23 mouse cellular contexts compared by ENCODE assay signal in the genomic region with DNA sequence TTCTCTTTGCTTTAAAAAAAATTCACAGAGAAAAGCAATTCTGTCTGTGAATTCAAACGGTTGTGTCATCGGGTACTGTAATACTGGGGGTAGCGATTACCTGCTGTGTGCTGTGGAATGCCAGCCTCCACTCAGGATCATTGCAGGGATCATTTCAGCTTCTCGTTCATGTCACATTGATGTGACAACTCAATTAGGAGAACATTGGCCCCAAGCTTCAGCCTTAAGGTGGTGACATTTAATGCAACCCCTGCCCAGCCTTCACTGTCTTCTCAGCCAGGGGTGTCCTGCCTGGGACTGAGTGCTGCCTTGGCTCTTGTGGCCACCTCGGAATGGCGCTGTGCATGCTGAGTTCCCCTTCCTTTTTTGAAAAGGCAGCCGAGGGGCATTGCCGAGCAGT.
"Had no signal": no experiment of that assay in that cellular context is flagged by ENCODE, and none has a peak within 500 bp of the region (broad histone marks: within the 10 kb centered on the region; RNA-seq: fewer than 3 reads in every experiment).

No protein-coding gene starts in this region.

- H3K4me3 ChIP-seq: heart, embryonic 10.5 days; heart, embryonic 12.5 days; hindbrain, embryonic 10.5 days; hindbrain, embryonic 12.5 days; intestine, embryonic 15.5 days; limb, embryonic 10.5 days; limb, embryonic 12.5 days had no signal

- DNase-seq: gastrocnemius, postnatal 14 days; gastrocnemius, postnatal 36 days; heart, adult 18-20 months; heart, postnatal 10 days; heart, postnatal 4 days; kidney, adult 18-20 months; kidney, adult 8-10 months; kidney, postnatal 10 days; kidney, postnatal 25 days; kidney, postnatal 4 days; layer of hippocampus, adult 9-11 months; liver had no signal

- ATAC-seq: hindbrain, embryonic 16.5 days; inflammation-experienced regulatory T-cells, adult 6 months; intestine, embryonic 15.5 days; intestine, postnatal 0 days had no signal

- H3K27ac ChIP-seq: heart, embryonic 10.5 days; hindbrain, embryonic 10.5 days; hindbrain, embryonic 12.5 days; hindbrain, embryonic 14.5 days; intestine, embryonic 15.5 days; limb, embryonic 10.5 days; limb, embryonic 12.5 days had no signal
